Mouse (Mus musculus) olfactory bulb, adult 2 months (tissue): ENCODE measurements at regions not wholly inside any gene's neighbourhood (a gene's known extent, or its start where the extent isn't known, plus 50 kb on each side); places are given as distances from the start of the nearest gene placed in this dataset.

Source experiments
- CTCF ChIP-seq: fragments of 200-500 bp; IDR thresholded peaks from 2 replicates; pipeline ENCODE4 v1.5.1; 2012; ENCODE audit warnings: low read depth, mild to moderate bottlenecking, low read length, moderate library complexity; ENCODE audit not compliant: insufficient read depth
- POLR2A ChIP-seq: fragments of 200-500 bp; IDR thresholded peaks from 2 replicates; pipeline ENCODE4 v1.6.1; 2012; ENCODE audit warnings: mild to moderate bottlenecking, low read depth, low read length, moderate library complexity; ENCODE audit not compliant: insufficient read depth

- TF ChIP-seq POLR2A (no peak), CTCF (no peak)
Measured at GRCm38 (mm10) chr10:111699557-111700508, 193.7 kb downstream of the Phlda1 start.
